Mouse (Mus musculus): ENCODE data around the gene Fbxl2.

- TF ChIP-seq POLR2A (IDR thresholded peaks at IDR 0.05; ENCODE audit: low read depth, low read length) (no peak), CTCF (IDR thresholded peaks at IDR 0.05; ENCODE audit: borderline replicate concordance, insufficient read depth, low read length) (no peak)
These were observed 32.0 kb downstream of the Fbxl2 start for GRCm38 (mm10) chr9:114014034-114014433.

All from embryonic fibroblast, embryonic 13.5 days (primary cell).